Mouse (Mus musculus) natural killer cell, adult 2 months (primary cell): ENCODE data around the gene Atp6v1b1.

Source experiments
- DNase-seq, 2 experiments: peaks; one replicate each; pipeline ENCODE4 v3.0.0; 2022; ENCODE audit warnings: low spot score in 2 of 2

Atp6v1b1 gene

DNA sequence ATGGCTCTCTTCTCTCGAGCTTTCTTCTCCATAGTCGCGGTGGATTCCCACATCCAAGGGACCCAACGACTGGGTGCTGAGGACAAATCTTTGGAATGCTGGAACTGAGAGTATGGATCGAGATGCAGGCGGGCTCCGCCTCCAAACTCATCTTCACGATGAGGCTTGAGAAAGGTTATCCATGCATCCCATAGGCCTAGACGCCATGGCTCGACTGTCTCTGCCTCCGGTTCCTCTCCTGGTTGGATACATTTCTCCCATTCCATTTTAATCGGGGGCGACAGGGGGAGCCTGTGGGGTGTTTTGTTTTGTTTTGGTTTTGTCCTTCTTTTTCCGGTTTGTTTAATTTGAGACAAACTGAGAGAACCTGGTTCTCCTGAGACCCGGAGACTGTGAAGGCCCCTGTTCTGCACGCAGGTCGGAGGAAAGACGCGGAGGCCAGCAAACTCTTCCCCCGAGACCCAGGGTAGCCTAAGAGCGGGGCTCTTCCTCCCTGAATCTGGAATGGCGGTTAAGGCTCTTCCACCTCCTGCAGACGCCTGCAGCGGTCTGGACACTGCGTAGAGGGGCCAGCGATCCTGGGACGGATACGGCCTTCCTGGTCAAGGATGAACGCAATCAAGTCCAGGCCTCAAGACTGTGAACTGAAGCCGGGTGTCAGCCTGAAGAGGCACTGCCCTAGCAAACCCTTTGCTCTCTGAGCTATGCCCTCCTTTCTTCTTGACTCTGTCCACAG lies 27.2 kb upstream of the Atp6v1b1 start:
- DNase-seq, result no peak

GRCm38 (mm10) chr6:83717026-83717425 lies 25.8 kb upstream of the Atp6v1b1 start:
- DNase-seq, result no peak

- no peak for DNase-seq
Measured at GRCm38 (mm10) chr6:83722526-83722925, 20.3 kb upstream of the Atp6v1b1 start.

- DNase-seq, result no peak
Measured at GRCm38 (mm10) chr6:83727178-83727577, 15.6 kb upstream of the Atp6v1b1 start.

- DNase-seq, result peak in 1 of 2 experiments; percentile 38
Measured at GRCm38 (mm10) chr6:83728488-83728887, 14.3 kb upstream of the Atp6v1b1 start.

DNA sequence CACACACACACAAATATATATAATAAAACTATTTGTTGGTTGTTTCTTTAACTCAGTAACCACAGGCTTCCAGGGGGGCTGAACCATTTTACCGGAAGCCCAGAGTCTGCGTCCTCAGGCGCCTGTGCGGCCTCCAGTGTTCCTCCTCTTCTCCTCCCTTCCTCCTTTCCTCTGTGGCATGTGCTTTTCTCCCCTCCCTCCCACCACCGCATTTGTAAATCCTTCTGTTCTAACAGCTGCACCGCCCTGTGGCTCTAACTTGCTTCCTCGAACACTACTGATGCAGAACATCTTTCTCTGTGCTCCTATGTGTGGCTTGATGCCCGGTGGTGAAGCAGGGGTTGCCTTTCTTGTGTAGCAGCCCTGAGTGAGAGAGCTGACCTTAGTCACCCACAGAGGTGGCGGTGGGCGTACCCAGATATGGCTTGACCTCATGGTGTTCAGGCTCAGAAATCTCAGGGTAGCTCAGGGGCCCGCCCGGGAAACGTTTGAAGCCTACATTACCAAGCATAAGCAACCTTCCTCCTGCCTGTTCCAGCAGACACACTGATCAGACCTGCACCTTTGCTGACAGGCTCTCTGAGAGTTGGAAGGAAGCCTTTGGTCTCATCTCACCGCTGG lies 13.3 kb upstream of the Atp6v1b1 start:
- DNase-seq, result no peak

DNA sequence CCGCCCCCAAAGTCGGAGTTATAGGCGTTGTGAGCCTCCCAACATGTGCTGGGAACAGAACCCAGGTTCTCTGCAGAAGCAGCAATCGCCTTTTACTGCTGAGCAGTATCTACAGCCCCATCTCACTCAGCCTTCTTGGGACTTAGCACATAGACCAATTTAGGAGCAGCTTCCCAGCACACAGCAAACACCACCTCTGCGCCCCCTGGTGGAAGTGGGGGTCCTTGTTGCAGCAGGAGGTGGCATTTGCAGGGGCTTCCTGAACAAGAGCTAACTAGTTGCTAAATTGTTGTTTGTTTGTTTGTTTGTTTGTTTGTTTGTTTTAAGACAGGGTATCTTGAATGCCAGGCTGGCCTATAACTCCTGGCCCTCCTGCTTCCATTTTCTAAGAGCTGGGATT lies 11.7 kb upstream of the Atp6v1b1 start:
- DNase-seq, result peak; percentile 55 to 71

- DNase-seq, result no peak
Measured at GRCm38 (mm10) chr6:83737311-83737710, 5.5 kb upstream of the Atp6v1b1 start.

- no peak for DNase-seq
Measured at GRCm38 (mm10) chr6:83738596-83738995, 4.2 kb upstream of the Atp6v1b1 start.

GRCm38 (mm10) chr6:83743212-83743611 lies 422 bp downstream of the Atp6v1b1 start:
- DNase-seq, result no peak

DNA sequence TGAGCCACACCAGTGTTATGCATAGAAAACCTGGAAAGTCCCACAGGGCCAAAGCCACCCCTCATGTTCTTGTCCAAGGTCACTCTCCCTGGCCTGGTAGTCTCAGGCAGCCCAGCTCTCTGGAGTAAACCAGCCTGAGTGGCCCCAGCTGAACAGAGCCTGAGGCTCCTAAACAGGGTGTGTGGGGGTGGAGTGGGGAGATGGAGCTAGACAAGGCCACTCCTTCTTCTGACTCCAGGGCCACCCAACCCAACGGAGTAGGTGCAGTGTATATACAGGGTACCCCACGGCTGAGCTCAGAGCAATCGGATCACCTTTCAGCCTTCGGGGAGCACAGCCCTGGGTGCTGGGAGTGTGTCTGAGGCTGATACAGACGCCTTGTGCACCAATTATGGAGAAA lies 1.3 kb downstream of the Atp6v1b1 start:
- no peak for DNase-seq

DNA sequence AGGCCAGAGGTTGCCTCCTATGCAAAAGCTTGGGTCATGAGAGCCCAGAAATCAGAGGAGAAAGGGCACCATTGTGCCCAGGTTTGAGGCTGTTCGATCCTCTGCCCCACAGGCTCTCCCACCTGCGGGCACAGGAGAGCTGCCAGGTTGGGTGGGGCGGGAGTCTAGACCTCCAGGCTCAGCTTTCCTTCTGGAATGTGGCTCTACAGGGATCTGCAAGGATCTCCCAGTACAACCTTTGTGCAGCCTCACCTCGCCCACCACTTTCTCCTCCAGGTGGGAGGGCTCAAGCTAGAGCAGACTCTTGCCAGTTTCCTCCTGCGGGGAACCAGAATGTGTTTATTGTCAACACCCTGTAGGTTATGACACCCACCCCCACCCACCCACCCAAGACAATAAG lies 1.8 kb downstream of the Atp6v1b1 start:
- DNase-seq, result no peak

- no peak for DNase-seq
Measured at GRCm38 (mm10) chr6:83745466-83745865, 2.7 kb downstream of the Atp6v1b1 start.

DNA sequence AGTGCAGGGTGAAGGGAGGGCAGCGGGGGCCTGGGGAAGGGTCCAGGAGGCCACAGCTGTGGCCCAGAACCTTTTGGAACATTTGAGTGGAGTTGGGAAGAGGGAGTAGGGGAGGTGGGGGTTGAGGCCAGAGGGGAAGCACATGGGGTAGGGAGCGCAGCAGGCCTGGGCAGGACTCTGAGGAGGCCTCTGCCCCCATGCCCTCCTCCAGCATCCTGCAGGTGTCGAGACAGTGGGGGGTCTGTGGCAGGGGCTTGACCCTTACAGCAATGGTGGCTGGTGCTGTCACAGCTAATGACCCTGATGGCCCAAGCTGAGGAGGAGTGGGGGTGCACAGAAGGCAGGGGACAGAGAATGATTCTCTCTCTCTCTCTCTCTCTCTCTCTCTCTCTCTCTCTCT lies 6.5 kb downstream of the Atp6v1b1 start:
- DNase-seq, result no peak

GRCm38 (mm10) chr6:83750171-83750684 lies 7.4 kb downstream of the Atp6v1b1 start:
- peak; percentile 43 to 46 for DNase-seq

DNA sequence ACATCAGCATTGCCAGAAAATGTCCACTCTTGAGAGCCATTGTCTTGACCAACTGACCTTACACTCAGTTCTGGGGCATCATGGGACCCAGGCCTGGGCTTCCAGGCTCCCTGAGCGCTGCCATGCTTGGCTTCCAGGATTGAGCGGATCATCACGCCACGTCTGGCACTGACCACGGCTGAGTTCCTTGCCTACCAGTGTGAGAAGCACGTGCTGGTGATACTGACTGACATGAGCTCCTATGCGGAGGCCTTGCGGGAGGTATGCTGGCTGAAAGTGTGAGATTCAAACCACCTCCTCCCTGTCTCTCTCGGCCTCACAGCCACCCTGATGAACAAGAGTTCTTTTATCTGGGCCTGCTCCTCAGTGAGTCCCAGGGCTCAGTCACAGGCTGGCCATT lies 13.3 kb downstream of the Atp6v1b1 start:
- DNase-seq, result no peak

DNA sequence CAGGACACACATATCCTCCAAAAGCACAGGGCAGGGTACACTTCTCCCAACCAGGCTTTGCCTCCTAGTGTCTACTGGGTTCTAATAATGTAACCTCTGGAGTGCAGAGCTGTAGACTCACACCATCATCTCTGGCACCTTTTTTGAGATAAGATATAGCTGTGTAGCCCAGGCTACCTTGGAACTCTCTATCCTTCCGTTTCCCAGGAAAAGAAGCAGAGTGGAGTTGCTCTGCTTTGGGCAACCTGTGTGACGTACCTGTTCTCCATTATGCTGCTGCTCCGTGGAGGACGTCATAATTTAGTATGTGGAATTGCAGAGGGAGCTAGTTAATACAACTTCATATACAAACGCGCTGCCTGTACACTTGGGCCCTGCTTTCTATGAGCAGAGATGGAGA lies 19.6 kb downstream of the Atp6v1b1 start, which contains the start of gene Ankrd53:
Gene Ankrd53, plus strand, starts transcription at position 301 of the 400 bp plus-strand sequence.
- no peak for DNase-seq

DNA sequence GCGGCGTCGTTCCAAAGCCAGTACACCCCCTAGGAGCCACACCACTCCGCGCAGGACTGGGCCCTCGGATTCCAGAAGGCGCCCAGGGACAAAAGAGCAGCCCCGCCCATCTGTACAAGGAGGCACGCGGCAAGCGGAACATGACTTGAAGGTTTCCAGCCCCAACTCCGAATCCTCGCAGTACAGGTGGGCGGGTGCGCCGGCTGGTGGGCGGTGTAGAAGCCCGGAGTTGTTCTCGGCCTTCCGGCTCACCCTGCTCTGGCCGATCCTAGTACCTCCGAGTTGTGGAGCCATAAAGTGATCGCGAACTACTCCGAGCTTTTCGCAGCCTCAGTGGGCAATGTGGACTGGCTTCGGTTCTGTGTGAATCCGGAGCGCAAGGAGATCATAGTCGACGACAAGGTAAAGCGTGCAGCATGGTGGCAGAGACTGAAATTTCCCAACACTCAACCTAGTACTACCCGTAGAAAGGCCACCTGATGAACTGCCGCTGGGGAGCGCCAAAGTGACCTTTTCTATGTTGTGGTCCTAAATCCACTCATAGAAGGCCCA lies 20.2 kb downstream of the Atp6v1b1 start:
- peak in 1 of 2 experiments; percentile 23 for DNase-seq

DNA sequence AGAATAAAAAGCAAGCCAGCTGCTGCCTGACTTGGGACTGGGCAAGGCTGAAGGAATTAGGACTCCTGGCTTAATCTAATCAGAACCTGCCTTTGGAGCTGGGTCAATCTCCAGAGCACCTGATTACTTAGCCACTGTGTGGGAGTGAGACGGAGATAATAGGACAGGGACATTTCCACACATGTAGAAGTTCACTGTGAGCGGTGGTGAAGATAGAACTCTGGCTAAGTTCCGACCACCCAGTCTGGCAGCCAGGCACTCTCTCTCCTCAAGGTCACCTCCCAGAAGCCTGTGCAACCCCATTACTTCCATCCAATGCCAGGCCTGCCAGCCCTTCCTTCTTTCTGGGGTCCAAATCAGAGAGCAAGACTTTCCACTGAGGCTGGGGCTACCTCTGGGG lies 24.2 kb downstream of the Atp6v1b1 start:
- DNase-seq, result no peak

DNA sequence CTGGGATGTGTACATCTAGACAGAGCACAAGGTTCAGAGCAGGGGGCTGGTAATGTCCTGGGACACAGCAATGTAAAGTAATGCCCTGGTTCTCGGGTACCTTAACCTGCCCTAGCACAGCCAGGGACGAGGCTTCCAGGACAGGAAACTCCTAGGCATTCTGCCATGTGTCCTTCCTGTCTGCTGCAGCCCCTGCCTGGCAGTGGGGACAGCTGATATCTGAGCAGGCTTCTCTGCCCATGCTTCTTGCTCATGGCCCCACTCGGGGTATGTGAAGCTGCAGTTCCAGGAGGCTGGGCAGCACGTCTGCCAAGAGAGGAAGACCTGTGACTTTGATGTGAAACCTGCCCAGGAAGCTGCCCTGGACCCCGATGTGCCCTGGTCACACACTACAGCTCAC lies 25.7 kb downstream of the Atp6v1b1 start:
- DNase-seq, result no peak

- DNase-seq, result no peak
Measured at GRCm38 (mm10) chr6:83774126-83774525, 31.3 kb downstream of the Atp6v1b1 start.

DNA sequence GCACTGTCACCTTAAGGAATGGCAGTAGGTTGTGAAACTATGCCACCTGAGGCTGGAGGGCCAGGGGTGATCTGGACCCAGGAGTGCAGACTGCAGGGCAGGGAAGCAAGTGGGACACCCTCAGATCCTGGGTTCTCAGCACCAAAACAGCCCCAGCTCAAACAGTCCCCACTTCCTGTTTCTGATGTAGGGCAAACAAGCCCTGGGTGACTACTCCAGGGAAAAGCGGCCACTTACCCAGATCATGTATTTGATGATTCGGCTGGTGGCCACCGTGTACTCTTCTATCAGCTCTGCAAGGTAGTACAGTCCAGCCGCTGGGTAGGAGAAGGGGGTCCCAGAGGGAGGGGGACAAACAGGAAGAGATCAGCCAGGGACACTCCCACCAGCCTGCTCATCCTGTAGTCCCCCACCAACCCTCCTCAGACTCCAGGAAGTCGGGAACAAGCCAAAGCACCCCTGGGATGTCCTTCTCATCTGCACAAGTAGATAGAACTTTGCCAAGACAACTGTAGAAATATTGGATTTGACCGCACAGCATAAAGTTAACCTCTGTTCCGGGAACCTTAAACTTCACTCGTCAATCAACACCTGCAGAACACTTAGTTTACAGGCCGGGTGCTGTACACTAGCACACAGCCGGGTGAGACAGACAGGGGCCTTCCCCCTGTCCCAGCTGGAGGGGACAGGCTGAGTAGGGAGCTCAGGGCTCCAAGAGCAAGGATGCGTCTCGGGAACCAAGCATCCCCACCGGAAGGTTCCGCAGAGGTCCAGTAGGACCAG lies 32.2 kb downstream of the Atp6v1b1 start:
- no peak for DNase-seq
